Mouse (Mus musculus) E14TG2a.4 (cell line): ENCODE results near the gene Gm26727.

Experiments used
- CTCF ChIP-seq: conservative IDR thresholded peaks from 2 replicates; pipeline ENCODE4 v1.5.1; 2014; ENCODE audit warnings: low read length
- NANOG ChIP-seq: IDR thresholded peaks from 2 replicates; pipeline ENCODE4 v1.6.1; 2014; ENCODE audit warnings: borderline replicate concordance, low read length, mixed read lengths
- POU5F1 ChIP-seq: IDR thresholded peaks from 2 replicates; pipeline ENCODE4 v1.6.1; 2014; ENCODE audit warnings: low read length, borderline replicate concordance

DNA sequence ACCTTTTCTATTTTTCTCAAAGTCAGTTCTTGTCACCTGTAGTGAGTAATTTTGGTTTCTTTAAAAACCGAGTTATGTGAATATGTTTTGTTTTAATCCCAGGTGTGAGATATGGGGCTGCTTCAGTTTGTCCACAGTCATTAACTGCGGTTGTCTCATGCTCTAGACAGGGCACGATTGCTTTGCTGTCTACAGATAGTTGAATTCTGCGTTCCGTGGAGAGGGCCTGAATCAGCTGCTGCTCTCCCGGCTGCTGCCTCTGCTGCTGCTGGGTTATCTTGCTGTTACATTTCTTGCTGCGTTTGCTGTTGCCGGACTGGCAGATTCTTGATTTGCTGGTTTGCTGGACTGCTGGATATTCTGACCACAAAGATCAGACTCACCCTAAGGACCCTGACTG lies 5.3 kb upstream of the Gm26727 start:
- no peak for TF ChIP-seq CTCF
- no peak for TF ChIP-seq NANOG
- TF ChIP-seq POU5F1: no peak
